Mouse (Mus musculus) liver, embryonic 14.5 days (tissue): ENCODE results near the gene Kif20b. TPM values are rescaled to one million over a fixed set of nuclear protein-coding genes. Genes with fewer than 3 reads are reported as not detected.
A peak's percentile ranks its signal among the peaks of the same experiment; 100 is the strongest.

Source experiments
- ATAC-seq: fragments of 200-750 bp; cut with Nextera tagmentation; 2 replicates; pipeline ENCODE4 v1.8.0; 2017; ENCODE audit warnings: moderate number of reproducible peaks, mild to moderate bottlenecking, moderate library complexity; ENCODE audit not compliant: insufficient read depth
- DNase-seq, 3 experiments: peaks; one replicate each; pipeline ENCODE4 v3.0.0-alpha.2; 2012 to 2013; ENCODE audit warnings: low read depth in 3 of 3, low spot score in 3 of 3
- H3K27ac ChIP-seq: fragments of 300-500 bp; sonication (generic); 2 replicates; pipeline ENCODE4 v1.5.1; 2014; ENCODE audit warnings: moderate library complexity, mild to moderate bottlenecking, control low read depth, inconsistent platforms
- H3K27me3 ChIP-seq: fragments of 300-500 bp; sonication (generic); 2 replicates; pipeline ENCODE4 v1.6.1; 2014; ENCODE audit warnings: mild to moderate bottlenecking, low read length, moderate library complexity; ENCODE audit not compliant: control insufficient read depth, insufficient read depth
- H3K36me3 ChIP-seq: fragments of 300-500 bp; sonication (generic); replicated peaks from 2 replicates; pipeline ENCODE4 v1.6.1; 2014; ENCODE audit warnings: low read depth; ENCODE audit not compliant: control insufficient read depth, insufficient read depth
- H3K4me1 ChIP-seq, 2 experiments: fragments of 200-500 bp in 1 of 2; fragments of 300-500 bp in 1 of 2; sonication (generic) in 1 of 2; replicated peaks; 2 replicates each; pipeline ENCODE4 v1.6.1; 2012 to 2014; ENCODE audit warnings: antibody characterized with exemption in 1 of 2, inconsistent platforms in 1 of 2, low read length in 1 of 2; ENCODE audit not compliant: control insufficient read depth in 2 of 2, insufficient read depth in 2 of 2
- H3K4me2 ChIP-seq: fragments of 300-500 bp; sonication (generic); 2 replicates; pipeline ENCODE4 v1.6.1; 2014; ENCODE audit warnings: low read depth, mild to moderate bottlenecking, control low read depth, moderate library complexity
- H3K4me3 ChIP-seq, 2 experiments: fragments of 200-500 bp in 1 of 2; fragments of 300-500 bp in 1 of 2; sonication (generic) in 1 of 2; 2 replicates each; pipeline ENCODE4 v1.5.1; 2012 to 2014; ENCODE audit warnings: low read depth in 2 of 2, low read length in 2 of 2, mild to moderate bottlenecking in 2 of 2, control low read depth in 1 of 2, inconsistent platforms in 1 of 2, moderate library complexity in 1 of 2; ENCODE audit not compliant: insufficient read depth in 1 of 2
- H3K9ac ChIP-seq: fragments of 300-500 bp; sonication (generic); replicated peaks from 2 replicates; pipeline ENCODE4 v1.6.1; 2014; ENCODE audit warnings: mild to moderate bottlenecking, control low read depth, moderate library complexity
- H3K9me3 ChIP-seq: fragments of 300-500 bp; sonication (generic); 2 replicates; pipeline ENCODE4 v1.6.1; 2016; ENCODE audit warnings: low read length, mixed read lengths; ENCODE audit not compliant: control insufficient read depth
- CTCF ChIP-seq: IDR thresholded peaks from 2 replicates; pipeline ENCODE4 v1.5.1; 2016; ENCODE audit warnings: antibody characterized with exemption, low read depth, control low read depth
- EP300 ChIP-seq: IDR thresholded peaks from 2 replicates; pipeline ENCODE4 v1.6.1; 2016; ENCODE audit warnings: antibody characterized with exemption, low read depth
- WGBS: fragments of 180-500 bp; shearing (Covaris S2); extraction: QIAGEN DNeasy Blood & Tissue Kit; methylation state at CpG from one replicate; pipeline ENCODE4 v1.1.7; 2014; ENCODE audit not compliant: insufficient replicate concordance; 5-methylcytosine and 5-hydroxymethylcytosine counted together
- polyA plus RNA-seq, 2 experiments: library from polyadenylated mRNA; depleted of rRNA in 1 of 2; stranded (reverse) in 1 of 2; unstranded in 1 of 2; fragments of >200 nt; fragmentation: Nextera tagmentation in 1 of 2; extraction: Ambion mirVana in 1 of 2; gene quantifications; 2 replicates each; pipeline versions ENCODE4 v1.2.1 to v1.2.3; 2012 to 2014

Kif20b gene
- polyA plus RNA-seq, 2 experiments = 20.4 to 30.7 TPM

DNA sequence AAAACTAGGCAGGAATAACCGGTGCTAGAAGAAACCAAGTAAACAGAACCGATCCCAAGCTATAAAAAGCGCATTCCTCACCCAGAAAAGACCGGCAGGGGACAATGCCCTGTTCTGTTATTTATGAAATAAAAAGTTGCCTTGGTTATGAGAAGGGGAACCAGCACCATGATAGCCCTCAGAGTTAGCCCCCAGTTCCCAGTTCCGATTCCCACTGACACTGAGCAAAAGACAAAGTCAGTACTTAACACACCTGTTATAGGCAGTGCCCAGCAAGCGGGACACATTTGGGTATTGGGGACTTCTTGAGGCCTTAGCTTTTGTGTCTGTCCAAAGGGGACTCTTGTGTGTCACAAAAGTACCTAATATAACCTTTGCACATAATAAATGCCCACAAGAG, 42.5 kb upstream of the Kif20b start:
- H3K9ac ChIP-seq = peak overlapping the region; percentile 78
- H3K9me3 ChIP-seq = no peaks in the 10 kb centered on the region
- peak overlapping the region; percentile 89 for H3K4me2 ChIP-seq
- WGBS = 22% methylated on average over 6 of the region's 6 CpGs
- DNase-seq (no peak), ATAC-seq (no peak)
- TF ChIP-seq CTCF (no peak), EP300 (no peak)
- no peak overlapping the region for H3K27ac ChIP-seq
- H3K4me3 ChIP-seq = peak overlapping the region; percentile 42 to 79
- H3K27me3 ChIP-seq = no peaks in the 10 kb centered on the region
- no peaks in the 10 kb centered on the region for H3K36me3 ChIP-seq
- peaks cover 9 to 18% of the 10 kb centered on the region in 2 experiments; a peak in 3 of 4 replicates for H3K4me1 ChIP-seq

DNA sequence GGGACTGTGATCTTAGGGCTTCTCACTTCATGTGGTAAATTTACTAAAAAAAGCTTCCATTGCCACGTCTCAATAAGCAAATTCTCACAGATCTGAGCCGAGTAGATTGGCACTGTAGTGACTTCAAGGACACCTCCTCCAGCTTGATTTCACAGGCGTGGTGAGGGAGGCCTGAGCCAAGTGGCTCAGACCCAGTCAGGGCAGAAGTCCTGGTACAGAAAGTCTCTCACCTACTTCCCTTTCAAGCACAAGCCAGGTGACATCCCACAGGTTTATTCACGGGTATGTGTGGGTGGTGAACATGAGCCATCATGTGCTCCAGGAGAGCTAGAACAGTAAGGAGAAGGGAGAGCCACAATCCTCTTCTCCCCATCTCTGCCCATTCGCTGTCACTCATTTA, 41.0 kb upstream of the Kif20b start:
- no peak overlapping the region for H3K27ac ChIP-seq
- H3K27me3 ChIP-seq = no peaks in the 10 kb centered on the region
- DNase-seq (no peak), ATAC-seq (no peak)
- H3K4me3 ChIP-seq = no peak overlapping the region
- no peak overlapping the region for H3K4me2 ChIP-seq
- peaks cover 9 to 18% of the 10 kb centered on the region in 2 experiments; a peak in 3 of 4 replicates for H3K4me1 ChIP-seq
- no peaks in the 10 kb centered on the region for H3K9me3 ChIP-seq
- WGBS = 48% methylated on average over 5 of the region's 5 CpGs
- TF ChIP-seq CTCF (no peak), EP300 (no peak)
- no peaks in the 10 kb centered on the region for H3K36me3 ChIP-seq
- no peak overlapping the region for H3K9ac ChIP-seq

DNA sequence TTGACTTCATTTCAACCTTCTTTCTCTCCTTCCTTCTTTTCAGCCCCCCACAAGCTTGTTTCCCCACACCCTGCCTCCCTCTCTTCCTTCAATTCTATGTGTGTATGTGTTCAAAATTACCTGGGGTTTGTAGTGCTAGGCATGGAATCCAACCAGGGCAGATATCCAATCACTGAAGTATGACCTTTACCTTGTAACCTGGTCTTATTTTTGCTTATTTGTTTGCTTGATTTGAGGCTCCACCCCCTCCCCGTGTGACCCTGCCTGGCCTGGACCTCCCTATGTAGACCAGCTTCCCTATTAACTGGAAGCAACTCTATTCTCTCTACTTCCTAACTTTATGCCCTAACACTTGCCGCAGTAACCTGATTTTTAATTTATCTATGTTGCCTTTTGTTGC, 39.7 kb upstream of the Kif20b start:
- TF ChIP-seq EP300 (no peak), CTCF (no peak)
- Histone ChIP-seq H3K27me3 (no peaks in the 10 kb centered on the region), H3K4me2 (no peak overlapping the region), H3K4me1 (peaks cover 9 to 17% of the 10 kb centered on the region in 2 experiments; a peak in 3 of 4 replicates), H3K9ac (no peak overlapping the region), H3K4me3 (no peak overlapping the region), H3K36me3 (no peaks in the 10 kb centered on the region), H3K27ac (no peak overlapping the region), H3K9me3 (no peaks in the 10 kb centered on the region)
- 46% methylated on average over 2 of the region's 2 CpGs for WGBS
- no peak for ATAC-seq
- DNase-seq = no peak

DNA sequence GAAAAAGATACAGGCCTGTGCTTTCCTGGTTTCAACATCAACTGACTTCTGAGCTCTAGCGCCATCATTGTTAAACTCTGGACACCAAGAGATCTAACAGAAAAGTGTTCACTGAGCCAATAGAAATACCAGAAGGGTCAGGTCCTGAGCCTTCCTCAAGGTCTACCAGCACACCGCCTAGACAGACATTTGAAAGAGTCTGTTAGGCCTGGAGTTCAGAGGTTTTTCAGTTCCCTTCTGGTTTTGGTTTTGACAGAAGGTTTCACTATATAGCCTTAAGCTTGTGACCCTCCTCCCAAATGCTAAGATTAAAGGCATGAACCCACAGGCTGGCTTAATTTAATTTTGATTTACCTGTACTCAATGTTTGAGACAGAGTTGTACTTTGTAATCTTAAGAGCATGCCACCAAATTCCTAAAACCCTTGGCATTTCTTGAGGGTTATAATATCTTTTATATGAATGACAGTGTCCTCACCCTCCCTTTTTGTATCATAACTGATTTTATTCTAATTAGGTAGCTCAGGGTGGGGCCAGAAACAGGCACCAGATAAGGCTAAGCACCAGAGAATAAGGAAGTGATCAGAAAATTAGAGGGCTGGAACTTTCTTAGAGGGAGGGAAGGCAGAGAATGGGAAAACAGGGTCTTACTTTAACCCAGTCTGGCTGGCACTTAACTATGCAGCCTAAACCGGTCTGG, 38.5 kb upstream of the Kif20b start:
- TF ChIP-seq EP300 (no peak), CTCF (no peak)
- no peak overlapping the region for H3K9ac ChIP-seq
- no peak overlapping the region for H3K4me2 ChIP-seq
- ATAC-seq (peak; percentile 44; the same call in 1 of the 2 replicates), DNase-seq (peak in 1 of 3 experiments; percentile 11)
- no peaks in the 10 kb centered on the region for H3K27me3 ChIP-seq
- no peaks in the 10 kb centered on the region for H3K9me3 ChIP-seq
- H3K4me3 ChIP-seq = no peak overlapping the region
- H3K27ac ChIP-seq = no peak overlapping the region
- H3K36me3 ChIP-seq = no peaks in the 10 kb centered on the region
- peaks cover 9 to 17% of the 10 kb centered on the region in 2 experiments; a peak in 3 of 4 replicates for H3K4me1 ChIP-seq
- 57% methylated on average over 3 of the region's 3 CpGs for WGBS

DNA sequence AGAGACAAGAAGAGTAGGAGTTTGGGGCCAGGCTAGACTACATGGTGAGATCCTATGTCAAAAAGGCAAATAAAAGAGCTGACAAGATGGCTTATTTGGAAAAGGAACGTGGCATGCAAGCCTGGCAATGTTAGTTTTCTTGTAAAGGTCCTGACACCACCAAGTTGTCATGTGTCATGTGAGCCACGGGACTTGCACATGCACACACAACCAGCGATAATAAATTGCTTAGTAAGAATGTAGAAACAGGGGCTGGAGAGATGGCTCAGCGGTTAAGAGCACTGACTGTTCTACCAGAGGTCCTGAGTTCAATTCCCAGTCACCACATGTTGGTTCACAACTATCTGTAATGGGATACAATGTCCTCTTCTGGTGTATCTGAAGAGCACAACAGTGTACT, 35.8 kb upstream of the Kif20b start:
- Histone ChIP-seq H3K4me2 (no peak overlapping the region), H3K27ac (no peak overlapping the region)
- 71% methylated on average over 4 of the region's 4 CpGs for WGBS

More for the DNA sequence above, 35.8 kb upstream of the Kif20b start:
- no peak overlapping the region for H3K9ac ChIP-seq
- H3K36me3 ChIP-seq = no peaks in the 10 kb centered on the region
- no peak for DNase-seq
- no peaks in the 10 kb centered on the region for H3K9me3 ChIP-seq
- no peak overlapping the region for H3K4me3 ChIP-seq
- H3K27me3 ChIP-seq = no peaks in the 10 kb centered on the region
- peaks cover 9 to 11% of the 10 kb centered on the region in 2 experiments; a peak in 3 of 4 replicates for H3K4me1 ChIP-seq
- ATAC-seq = no peak
- TF ChIP-seq EP300 (no peak), CTCF (no peak)
